ENCODE assay signal across 19 mouse cellular contexts in the genomic region with DNA sequence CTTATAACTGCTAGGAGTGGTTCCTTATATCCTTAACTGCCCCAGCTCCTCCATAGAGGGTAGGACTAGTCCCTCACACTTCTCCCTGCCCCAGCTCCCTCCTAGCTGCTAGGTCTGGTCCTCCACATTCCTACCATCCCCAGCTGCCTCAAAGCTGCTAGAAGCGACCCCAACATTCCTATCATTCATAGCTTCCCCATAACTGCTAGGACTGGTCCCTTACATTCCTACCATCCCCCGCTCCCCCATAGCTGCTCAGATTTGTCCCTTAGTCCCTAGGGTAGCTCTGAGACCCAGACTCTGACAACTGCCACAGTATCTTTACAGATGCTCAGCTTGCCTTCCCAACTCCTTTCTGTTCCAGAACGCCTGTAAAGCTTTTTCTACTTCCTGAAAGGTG.
A peak's percentile ranks its signal among the peaks of the same experiment; 100 is the strongest.
DNase-seq lines count a peak whose midpoint lies in the region; ATAC-seq lines count a peak whose summit lies in the region.
"Had no signal": no experiment of that assay in that cellular context is flagged by ENCODE, and none has a peak within 500 bp of the region (broad histone marks: within the 10 kb centered on the region; RNA-seq: fewer than 3 reads in every experiment).

No protein-coding gene starts in this region.

- no peaks in the 10 kb centered on the region for H3K36me3 ChIP-seq in heart, embryonic 11.5 days (ENCODE audit: control insufficient read depth, insufficient read depth, low read length)
- H3K36me3 ChIP-seq in lung, embryonic 15.5 days = no peaks in the 10 kb centered on the region
- H3K36me3 ChIP-seq: forebrain, embryonic 15.5 days; heart, embryonic 12.5 days; hindbrain, embryonic 10.5 days had no signal

- no peaks in the 10 kb centered on the region for H3K4me1 ChIP-seq in heart, embryonic 11.5 days (ENCODE audit: control insufficient read depth, insufficient read depth, low read length)
- no peaks in the 10 kb centered on the region for H3K4me1 ChIP-seq in lung, embryonic 15.5 days
- H3K4me1 ChIP-seq: forebrain, embryonic 15.5 days; heart, embryonic 12.5 days had no signal

- H3K9me3 ChIP-seq in heart, embryonic 11.5 days (replicated peaks; ENCODE audit: control insufficient read depth, low read length) = no peaks in the 10 kb centered on the region
- no peaks in the 10 kb centered on the region for H3K9me3 ChIP-seq in lung, embryonic 15.5 days
- H3K9me3 ChIP-seq: forebrain, embryonic 15.5 days; heart, embryonic 12.5 days; hindbrain, embryonic 10.5 days had no signal

- H3K9ac ChIP-seq in heart, embryonic 11.5 days (ENCODE audit: low read depth, low read length) = no peak overlapping the region
- no peak overlapping the region for H3K9ac ChIP-seq in lung, embryonic 15.5 days
- H3K9ac ChIP-seq: forebrain, embryonic 15.5 days; heart, embryonic 12.5 days; hindbrain, embryonic 14.5 days had no signal

- no peak overlapping the region for H3K4me3 ChIP-seq in heart, embryonic 11.5 days (ENCODE audit: low read depth, low read length)
- H3K4me3 ChIP-seq in lung, embryonic 15.5 days = no peak overlapping the region
- H3K4me3 ChIP-seq: forebrain, embryonic 15.5 days; heart, adult 2 months; heart, embryonic 12.5 days; hindbrain, embryonic 10.5 days had no signal

- WGBS in heart, embryonic 11.5 days (ENCODE audit: insufficient replicate concordance) = 36% methylated on average over 3 of the region's 3 CpGs
- WGBS in lung, embryonic 15.5 days = 24% methylated on average over 3 of the region's 3 CpGs

- H3K4me2 ChIP-seq in heart, embryonic 11.5 days = no peak overlapping the region
- H3K4me2 ChIP-seq in lung, embryonic 15.5 days = no peak overlapping the region
- H3K4me2 ChIP-seq: forebrain, embryonic 15.5 days; heart, embryonic 12.5 days; hindbrain, embryonic 14.5 days had no signal

- H3K27me3 ChIP-seq in heart, embryonic 11.5 days (ENCODE audit: control insufficient read depth, insufficient read depth, low read length) = no peaks in the 10 kb centered on the region
- no peaks in the 10 kb centered on the region for H3K27me3 ChIP-seq in lung, embryonic 15.5 days
- H3K27me3 ChIP-seq: forebrain, embryonic 15.5 days; heart, embryonic 12.5 days; Patski had no signal

- no peak overlapping the region for H3K27ac ChIP-seq in heart, embryonic 11.5 days (ENCODE audit: low read depth, low read length)
- H3K27ac ChIP-seq in lung, embryonic 15.5 days = no peak overlapping the region
- H3K27ac ChIP-seq: forebrain, embryonic 15.5 days; heart, adult 2 months; hindbrain, embryonic 10.5 days; hindbrain, embryonic 14.5 days had no signal

- 0 out of 2 replicates have a peak, but pooled peaks have one; percentile 22 for ATAC-seq in heart, embryonic 11.5 days (replicated peaks; ENCODE audit: insufficient number of reproducible peaks, low FRiP score, low TSS enrichment)
- peak; percentile 24 for ATAC-seq in lung, embryonic 15.5 days (ENCODE audit: borderline replicate concordance, extremely low read depth, low FRiP score, low TSS enrichment)
- ATAC-seq in monocyte, adult 5-6 weeks (replicated peaks; ENCODE audit: insufficient number of reproducible peaks, low FRiP score, low TSS enrichment, poor library complexity, severe bottlenecking) = no peak
- ATAC-seq: forebrain, embryonic 15.5 days; Patski had no signal

- no peak for DNase-seq in heart, adult 11 months
- peak; percentile 8 for DNase-seq in kidney, postnatal 14 days
- no peak for DNase-seq in kidney, postnatal 36 days
- no peak for DNase-seq in lung, postnatal 36 days
- DNase-seq in mesoderm, embryonic 11.5 days (ENCODE audit: low read depth, low spot score) = peak; percentile 43
- DNase-seq: adrenal gland, postnatal 10 days; cerebellum, adult 11 months; cerebellum, adult 8-10 months; cerebellum, postnatal 14 days; gastrocnemius, postnatal 10 days; heart, adult 2 months had no signal

Comparison
In these comparisons a context has a peak if more than half of its experiments do, and no peak if none do; other contexts are left out.
1. DNase-seq: peak in kidney, postnatal 14 days (single experiment) and mesoderm, embryonic 11.5 days (single experiment); none in heart, adult 11 months (single experiment), kidney, postnatal 36 days (0 of 2) and lung, postnatal 36 days (single experiment).